Mouse (Mus musculus): ENCODE data around the gene Igsf8. TPM values are rescaled to one million over a fixed set of nuclear protein-coding genes. Genes with fewer than 3 reads are reported as not detected.

Igsf8 gene
- total RNA-seq, 2 experiments from 2014 or later = 257 to 260 TPM

GRCm38 (mm10) chr1:172328461-172328860 is 67.0 kb downstream of the Igsf8 start:
- DNase-seq (ENCODE audit: extremely low spot score in 1 of 2, low spot score in 2 of 2) = peak in 1 of 2 experiments; percentile 16
- intact Hi-C loops (cut with DNase I) = loop anchor here (2.0 to 5.0 kb wide), 2 partner anchors 16 to 34 kb away; no protein-coding TSS in a partner anchor

DNA sequence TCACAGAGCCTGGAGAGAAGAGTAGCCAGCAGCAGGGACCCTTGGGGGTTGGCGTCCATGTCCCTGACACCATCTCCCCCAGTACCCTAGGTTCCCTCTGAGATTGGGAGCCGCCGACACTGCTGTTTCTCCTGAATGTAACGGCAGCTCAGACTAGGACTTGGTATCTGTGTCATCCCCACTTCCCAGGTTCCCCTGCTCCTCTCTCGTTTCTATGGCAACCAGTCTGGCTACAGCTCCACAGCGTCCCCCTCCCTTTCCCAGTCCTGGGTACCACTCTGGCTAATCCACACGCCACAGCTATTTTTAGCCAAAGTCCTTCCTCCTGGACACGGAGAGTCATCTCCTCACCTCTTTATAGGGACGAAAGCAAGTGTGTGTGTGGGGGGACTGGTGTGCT is 67.7 kb downstream of the Igsf8 start, which contains the start of gene Kcnj9:
Gene Kcnj9 (minus strand): TSS at position 188 of the 400 bp plus-strand sequence.
- no peak for TF ChIP-seq CTCF (IDR thresholded peaks at IDR 0.05)
- Histone ChIP-seq H3K4me3 (peak within 1 kb of the TSS; percentile 69), H3K27ac (peak within 1 kb of the TSS; percentile 98)
- peak; percentile 78 to 79 for DNase-seq (ENCODE audit: extremely low spot score in 1 of 2, low spot score in 2 of 2)
- intact Hi-C loops (cut with DNase I) = loop anchor here (2.0 to 5.0 kb wide), 2 partner anchors 16 to 33 kb away; no protein-coding TSS in a partner anchor

More at GRCm38 (mm10) chr1:172328461-172328860, 67.0 kb downstream of the Igsf8 start:
- Histone ChIP-seq H3K4me3 (peak overlapping the region; percentile 69), H3K27ac (peak overlapping the region; percentile 98)
- no peak for TF ChIP-seq CTCF (IDR thresholded peaks at IDR 0.05)

GRCm38 (mm10) chr1:172329616-172330015 is 68.2 kb downstream of the Igsf8 start:
- peak overlapping the region; percentile 69; the same call in 1 of the 2 replicates for H3K4me3 ChIP-seq
- intact Hi-C loops (cut with DNase I) = loop anchor here (2.0 to 5.0 kb wide), 2 partner anchors 17 to 33 kb away; no protein-coding TSS in a partner anchor

GRCm38 (mm10) chr1:172331422-172331947 is 70.0 kb downstream of the Igsf8 start:
- intact Hi-C loops (cut with DNase I) = no loop called here

More at GRCm38 (mm10) chr1:172329616-172330015, 68.2 kb downstream of the Igsf8 start:
- no peak for DNase-seq (ENCODE audit: extremely low spot score in 1 of 2, low spot score in 2 of 2)
- peak overlapping the region; percentile 98 for H3K27ac ChIP-seq
- TF ChIP-seq CTCF (IDR thresholded peaks at IDR 0.05) = no peak

GRCm38 (mm10) chr1:172332925-172333324 is 71.5 kb downstream of the Igsf8 start:
- no peak for DNase-seq (ENCODE audit: extremely low spot score in 1 of 2, low spot score in 2 of 2)
- no peak overlapping the region for H3K27ac ChIP-seq
- TF ChIP-seq CTCF (IDR thresholded peaks at IDR 0.05) = no peak
- H3K4me3 ChIP-seq = no peak overlapping the region
- intact Hi-C loops (cut with DNase I) = no loop called here

More at GRCm38 (mm10) chr1:172331422-172331947, 70.0 kb downstream of the Igsf8 start:
- Histone ChIP-seq H3K27ac (no peak overlapping the region), H3K4me3 (no peak overlapping the region)
- no peak for TF ChIP-seq CTCF (IDR thresholded peaks at IDR 0.05)
- peak in 1 of 2 experiments; percentile 18 for DNase-seq (ENCODE audit: extremely low spot score in 1 of 2, low spot score in 2 of 2)

DNA sequence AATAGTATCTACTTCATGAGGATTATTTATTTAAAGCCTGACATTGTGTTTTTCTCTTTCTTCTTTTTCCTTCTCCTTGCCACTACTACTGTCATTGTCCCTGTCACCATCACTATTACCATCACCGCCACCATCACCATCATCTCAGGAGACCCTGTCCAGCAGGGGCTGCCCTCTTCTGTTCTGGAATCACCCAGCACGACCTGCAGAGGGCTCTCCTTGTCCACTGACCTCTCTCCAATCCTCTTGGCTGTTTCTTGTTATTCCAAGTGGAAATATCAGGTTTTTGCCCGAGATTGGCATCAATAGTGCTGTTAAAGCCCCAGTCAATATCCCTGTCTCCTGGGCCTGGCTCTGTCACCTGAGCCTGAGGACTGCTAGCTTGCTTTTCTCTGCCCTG is 72.1 kb downstream of the Igsf8 start:
- DNase-seq (ENCODE audit: extremely low spot score in 1 of 2, low spot score in 2 of 2) = no peak
- Histone ChIP-seq H3K27ac (no peak overlapping the region), H3K4me3 (no peak overlapping the region)
- intact Hi-C loops (cut with DNase I) = no loop called here
- TF ChIP-seq CTCF (IDR thresholded peaks at IDR 0.05) = peak; percentile 49

- intact Hi-C loops (cut with DNase I) = no loop called here
- no peak for TF ChIP-seq CTCF (IDR thresholded peaks at IDR 0.05)
- DNase-seq (ENCODE audit: extremely low spot score in 1 of 2, low spot score in 2 of 2) = no peak
- Histone ChIP-seq H3K4me3 (no peak overlapping the region), H3K27ac (no peak overlapping the region)
Observed at GRCm38 (mm10) chr1:172335804-172336203, 74.4 kb downstream of the Igsf8 start.

- Histone ChIP-seq H3K27ac (no peak overlapping the region), H3K4me3 (no peak overlapping the region)
- no peak for TF ChIP-seq CTCF (IDR thresholded peaks at IDR 0.05)
- intact Hi-C loops (cut with DNase I) = no loop called here
- DNase-seq (ENCODE audit: extremely low spot score in 1 of 2, low spot score in 2 of 2) = no peak
Observed at GRCm38 (mm10) chr1:172337411-172338185, 76.2 kb downstream of the Igsf8 start.

GRCm38 (mm10) chr1:172340729-172341321 is 79.4 kb downstream of the Igsf8 start, which contains the start of gene Kcnj10:
Kcnj10 (plus strand) TSS chr1:172341210.
- peak; percentile 70 to 78 for DNase-seq (ENCODE audit: extremely low spot score in 1 of 2, low spot score in 2 of 2)
- Histone ChIP-seq H3K27ac (peak within 1 kb of the TSS; percentile 87), H3K4me3 (peak within 1 kb of the TSS; percentile 44)
- TF ChIP-seq CTCF (IDR thresholded peaks at IDR 0.05) = no peak
- intact Hi-C loops (cut with DNase I) = no loop called here

- intact Hi-C loops (cut with DNase I) = no loop called here
- peak overlapping the region; percentile 87 for H3K27ac ChIP-seq
- H3K4me3 ChIP-seq = peak overlapping the region; percentile 44
- DNase-seq (ENCODE audit: extremely low spot score in 1 of 2, low spot score in 2 of 2) = no peak
- TF ChIP-seq CTCF (IDR thresholded peaks at IDR 0.05) = no peak
Observed at GRCm38 (mm10) chr1:172341386-172341785, 79.9 kb downstream of the Igsf8 start.

- Histone ChIP-seq H3K27ac (peak overlapping the region; percentile 87), H3K4me3 (peak overlapping the region; percentile 44)
- TF ChIP-seq CTCF (IDR thresholded peaks at IDR 0.05) = no peak
- DNase-seq (ENCODE audit: extremely low spot score in 1 of 2, low spot score in 2 of 2) = peak; percentile 48 to 71
- intact Hi-C loops (cut with DNase I) = no loop called here
Observed at GRCm38 (mm10) chr1:172342729-172343128, 81.3 kb downstream of the Igsf8 start.

DNA sequence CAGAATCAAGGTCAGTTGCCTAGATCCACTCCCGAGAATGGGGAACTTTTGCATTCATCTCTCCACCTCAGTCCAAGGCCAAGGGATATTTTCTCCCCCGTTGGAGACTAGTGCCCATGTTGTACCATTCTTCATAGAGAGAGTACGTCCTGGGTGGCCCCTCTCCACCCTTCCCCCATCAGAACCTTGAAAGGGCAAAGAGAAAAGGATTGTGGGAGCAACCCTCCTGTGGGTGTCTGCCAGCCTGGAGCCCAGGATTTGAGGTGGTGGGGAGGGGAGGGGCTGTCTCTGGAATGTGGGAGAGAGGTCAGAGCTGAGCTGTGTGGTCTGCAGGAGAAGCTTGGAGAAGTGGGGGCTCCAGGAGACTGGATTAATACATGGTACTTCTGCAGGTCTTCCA is 82.5 kb downstream of the Igsf8 start:
- no peak for DNase-seq (ENCODE audit: extremely low spot score in 1 of 2, low spot score in 2 of 2)
- TF ChIP-seq CTCF (IDR thresholded peaks at IDR 0.05) = no peak
- intact Hi-C loops (cut with DNase I) = no loop called here
- H3K27ac ChIP-seq = peak overlapping the region; percentile 60
- peak overlapping the region; percentile 22 for H3K4me3 ChIP-seq

Measured in left cerebral cortex, adult 2 months (tissue).